Mouse (Mus musculus) MEL (cell line): ENCODE measurements at regions not wholly inside any gene's neighbourhood (a gene's known extent, or its start where the extent isn't known, plus 50 kb on each side); places are given as distances from the start of the nearest gene placed in this dataset.

Experiments
- DNase-seq: peaks from one replicate; pipeline ENCODE4 v3.0.0; 2011; ENCODE audit warnings: low read depth, low spot score
- H3K27ac ChIP-seq: 2 replicates; pipeline ENCODE4 v1.5.1; 2012; ENCODE audit warnings: low read depth, mild to moderate bottlenecking, control low read depth, low read length, moderate library complexity; ENCODE audit not compliant: control insufficient read depth
- H3K27me3 ChIP-seq, 2 experiments: fragments of 150-350 bp in 1 of 2; sonication (generic) in 1 of 2; 2 replicates each; pipeline ENCODE4 v1.6.1; 2012; ENCODE audit warnings: low read length in 2 of 2, mild to moderate bottlenecking in 2 of 2, improper control_type of control experiment in 1 of 2, moderate library complexity in 1 of 2; ENCODE audit not compliant: insufficient read depth in 2 of 2, control insufficient read depth in 1 of 2
- H3K36me3 ChIP-seq, 2 experiments: 2 replicates each; pipeline ENCODE4 v1.6.1; 2012 to 2014; ENCODE audit warnings: low read length in 2 of 2, improper control_type of control experiment in 1 of 2, inconsistent platforms in 1 of 2, mild to moderate bottlenecking in 1 of 2; ENCODE audit not compliant: insufficient read depth in 2 of 2, control insufficient read depth in 1 of 2
- H3K4me1 ChIP-seq, 2 experiments: fragments of 150-350 bp in 1 of 2; sonication (generic) in 1 of 2; 2 replicates each; pipeline ENCODE4 v1.6.1; 2012; ENCODE audit warnings: low read length in 2 of 2, improper control_type of control experiment in 1 of 2, mild to moderate bottlenecking in 1 of 2; ENCODE audit not compliant: insufficient read depth in 2 of 2, control insufficient read depth in 1 of 2
- H3K4me3 ChIP-seq, 2 experiments: fragments of 150-350 bp in 1 of 2; sonication (generic) in 1 of 2; 2 replicates each; pipeline ENCODE4 v1.5.1; 2012; ENCODE audit warnings: low read depth in 2 of 2, low read length in 2 of 2, mild to moderate bottlenecking in 2 of 2, moderate library complexity in 2 of 2, control low read depth in 1 of 2, improper control_type of control experiment in 1 of 2; ENCODE audit not compliant: control insufficient read depth in 1 of 2, insufficient read depth in 1 of 2
- H3K79me2 ChIP-seq: 2 replicates; pipeline ENCODE4 v1.6.1; 2012; ENCODE audit warnings: mild to moderate bottlenecking, low read length, moderate library complexity; ENCODE audit not compliant: control insufficient read depth, poor library complexity, insufficient read depth
- H3K9ac ChIP-seq: 2 replicates; pipeline ENCODE4 v1.6.1; 2012; ENCODE audit warnings: low read depth, mild to moderate bottlenecking, control low read depth, low read length, moderate library complexity; ENCODE audit not compliant: control insufficient read depth, poor library complexity, severe bottlenecking
- H3K9me3 ChIP-seq: fragments of 150-350 bp; sonication (generic); replicated peaks from 2 replicates; pipeline ENCODE4 v1.6.1; 2012; ENCODE audit warnings: mild to moderate bottlenecking, low read length, improper control_type of control experiment, moderate library complexity; ENCODE audit not compliant: insufficient read depth
- BHLHE40 ChIP-seq: IDR thresholded peaks from 2 replicates; pipeline ENCODE4 v1.6.1; 2012; ENCODE audit warnings: low read depth, mild to moderate bottlenecking, inconsistent platforms, low read length, improper control_type of control experiment, borderline replicate concordance
- CTCF ChIP-seq, 3 experiments: IDR thresholded peaks in 2 of 3; conservative IDR thresholded peaks in 1 of 3; 2 replicates each; pipeline ENCODE4 v1.5.1; 2011 to 2012; ENCODE audit warnings: low read length in 3 of 3, low read depth in 2 of 3, mild to moderate bottlenecking in 2 of 3, improper control_type of control experiment in 1 of 3, inconsistent platforms in 1 of 3, mixed read lengths in 1 of 3, moderate library complexity in 1 of 3; ENCODE audit not compliant: control insufficient read depth in 1 of 3, insufficient read depth in 1 of 3, poor library complexity in 1 of 3, severe bottlenecking in 1 of 3
- EP300 ChIP-seq, 2 experiments: IDR thresholded peaks; 2 replicates each; pipeline ENCODE4 v1.6.1; 2011; ENCODE audit warnings: improper control_type of control experiment in 2 of 2, low read length in 2 of 2, low read depth in 1 of 2, mild to moderate bottlenecking in 1 of 2
- GABPA ChIP-seq: IDR thresholded peaks from 2 replicates; pipeline ENCODE4 v1.6.1; 2012; ENCODE audit warnings: low read depth, mild to moderate bottlenecking, inconsistent platforms, low read length, improper control_type of control experiment, moderate library complexity
- KAT2A ChIP-seq: conservative IDR thresholded peaks from 2 replicates; pipeline ENCODE4 v1.6.1; 2012; ENCODE audit warnings: low read depth, low read length, improper control_type of control experiment, inconsistent platforms
- MAFK ChIP-seq: IDR thresholded peaks from 2 replicates; pipeline ENCODE4 v1.6.1; 2011; ENCODE audit warnings: low read depth, mild to moderate bottlenecking, low read length, improper control_type of control experiment, borderline replicate concordance
- MAZ ChIP-seq: IDR thresholded peaks from 2 replicates; pipeline ENCODE4 v1.6.1; 2012; ENCODE audit warnings: low read depth, mild to moderate bottlenecking, inconsistent platforms, low read length, improper control_type of control experiment
- NELFE ChIP-seq: IDR thresholded peaks from 2 replicates; pipeline ENCODE4 v1.6.1; 2011; ENCODE audit warnings: low read depth, low read length, improper control_type of control experiment
- POLR2AphosphoS5 ChIP-seq: IDR thresholded peaks from 2 replicates; pipeline ENCODE4 v1.6.1; 2012; ENCODE audit warnings: low read depth, borderline replicate concordance, mild to moderate bottlenecking, inconsistent platforms, low read length, moderate library complexity, mixed read lengths
- RCOR1 ChIP-seq: IDR thresholded peaks from 2 replicates; pipeline ENCODE4 v1.6.1; 2012; ENCODE audit warnings: low read depth, mild to moderate bottlenecking, inconsistent platforms, low read length, improper control_type of control experiment
- SIN3A ChIP-seq: IDR thresholded peaks from 2 replicates; pipeline ENCODE4 v1.6.1; 2012; ENCODE audit warnings: low read length, improper control_type of control experiment, inconsistent platforms
- TAL1 ChIP-seq: IDR thresholded peaks from 2 replicates; pipeline ENCODE4 v1.6.1; 2012; ENCODE audit warnings: mild to moderate bottlenecking, inconsistent platforms, low read length, moderate library complexity, mixed read lengths
- TBP ChIP-seq: IDR thresholded peaks from 2 replicates; pipeline ENCODE4 v1.8.0; 2011; ENCODE audit warnings: low read depth, low read length, improper control_type of control experiment
- TCF12 ChIP-seq: IDR thresholded peaks from 2 replicates; pipeline ENCODE4 v1.6.1; 2014; ENCODE audit warnings: low read depth, mild to moderate bottlenecking, inconsistent platforms, low read length, improper control_type of control experiment, moderate library complexity
- USF1 ChIP-seq: IDR thresholded peaks from 2 replicates; pipeline ENCODE4 v1.6.1; 2014; ENCODE audit warnings: low read depth, mild to moderate bottlenecking, inconsistent platforms, low read length, improper control_type of control experiment, moderate library complexity

- DNase-seq: no peak
- no peak overlapping the region for H3K9ac ChIP-seq
- no peaks in the 10 kb centered on the region for H3K36me3 ChIP-seq
- H3K79me2 ChIP-seq: no peaks in the 10 kb centered on the region
- H3K4me1 ChIP-seq: no peaks in the 10 kb centered on the region
- no peaks in the 10 kb centered on the region for H3K9me3 ChIP-seq
- no peak for TF ChIP-seq BHLHE40
- TF ChIP-seq POLR2AphosphoS5: no peak
- H3K4me3 ChIP-seq: no peak overlapping the region
- peaks cover 0 to 4% of the 10 kb centered on the region in 2 experiments; a peak in 1 of 4 replicates for H3K27me3 ChIP-seq
- no peak overlapping the region for H3K27ac ChIP-seq
These were observed 836.3 kb upstream of the Lrrc6 start for GRCm38 (mm10) chr15:67337040-67337395.

GRCm38 (mm10) chr15:67336294-67337039 is 835.8 kb upstream of the Lrrc6 start:
- H3K27me3 ChIP-seq: peaks cover 0 to 2% of the 10 kb centered on the region in 2 experiments; a peak in 1 of 4 replicates
- TF ChIP-seq USF1: no peak
- no peak for TF ChIP-seq MAZ
- no peak for TF ChIP-seq TCF12
- DNase-seq: no peak
- H3K4me1 ChIP-seq: no peaks in the 10 kb centered on the region
- H3K27ac ChIP-seq: no peak overlapping the region
- no peak overlapping the region for H3K9ac ChIP-seq
- no peak overlapping the region for H3K4me3 ChIP-seq
- no peaks in the 10 kb centered on the region for H3K36me3 ChIP-seq
- no peaks in the 10 kb centered on the region for H3K79me2 ChIP-seq
- H3K9me3 ChIP-seq: no peaks in the 10 kb centered on the region

GRCm38 (mm10) chr15:67332521-67332920 is 831.8 kb upstream of the Lrrc6 start:
- Histone ChIP-seq H3K4me3 (no peak overlapping the region), H3K27ac (no peak overlapping the region), H3K9ac (no peak overlapping the region), H3K4me1 (no peaks in the 10 kb centered on the region), H3K9me3 (no peaks in the 10 kb centered on the region), H3K79me2 (no peaks in the 10 kb centered on the region), H3K36me3 (no peaks in the 10 kb centered on the region), H3K27me3 (no peaks in the 10 kb centered on the region)
- TF ChIP-seq NELFE: no peak
- no peak for TF ChIP-seq MAFK
- no peak for TF ChIP-seq KAT2A
- no peak for TF ChIP-seq SIN3A
- no peak for TF ChIP-seq GABPA
- no peak for TF ChIP-seq RCOR1
- no peak for TF ChIP-seq TBP
- no peak for TF ChIP-seq CTCF (IDR thresholded peaks at IDR 0.05 in 2 of 3, conservative IDR thresholded peaks at IDR 0.05 in 1 of 3; ENCODE audit: control insufficient read depth in 1 of 3, insufficient read depth in 1 of 3, low read depth in 2 of 3, low read length in 3 of 3, poor library complexity in 1 of 3, severe bottlenecking in 1 of 3)
- TF ChIP-seq TAL1: no peak
- no peak for TF ChIP-seq EP300 (IDR thresholded peaks at IDR 0.05; ENCODE audit: low read depth in 1 of 2, low read length in 2 of 2)
- no peak for DNase-seq
